Mouse (Mus musculus) thymus, postnatal 25 days (tissue): ENCODE results near the gene Padi6.
A peak's percentile ranks its signal among the peaks of the same experiment; 100 is the strongest.

Experiments
- DNase-seq: peaks from one replicate; pipeline ENCODE4 v3.0.0; 2022

Gene Padi6

DNA sequence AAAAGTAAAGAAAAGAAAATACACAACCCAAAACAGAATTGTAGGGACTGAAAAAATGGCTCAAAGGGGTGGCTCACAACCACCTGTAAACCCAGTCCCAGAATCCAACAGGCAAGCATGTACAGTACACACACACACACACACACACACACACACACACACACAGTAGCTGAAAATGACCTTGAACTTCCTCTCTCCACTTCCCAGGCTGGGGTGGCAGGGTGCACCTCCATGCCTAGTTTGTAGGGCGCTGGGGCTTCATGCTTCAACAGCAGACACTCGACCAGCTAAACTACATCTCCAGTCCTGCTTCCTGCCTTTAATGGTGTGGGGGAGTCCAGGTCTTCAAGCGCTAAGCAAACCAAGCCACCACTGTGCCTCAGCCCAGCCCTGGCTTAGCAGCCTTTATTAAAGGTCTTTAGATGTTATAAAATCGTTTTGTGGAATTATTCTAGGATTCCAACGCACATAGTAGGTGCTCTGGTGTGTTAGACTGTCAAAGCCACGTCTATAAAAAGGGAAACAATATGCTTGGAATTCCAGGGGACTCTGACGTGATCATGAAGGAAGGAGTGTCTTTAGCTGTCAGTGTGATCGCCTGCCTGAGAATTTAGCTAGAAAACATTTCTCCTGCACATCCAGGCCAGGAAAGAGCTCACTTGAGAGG lies 61.6 kb downstream of the Padi6 start:
- no peak for DNase-seq

DNA sequence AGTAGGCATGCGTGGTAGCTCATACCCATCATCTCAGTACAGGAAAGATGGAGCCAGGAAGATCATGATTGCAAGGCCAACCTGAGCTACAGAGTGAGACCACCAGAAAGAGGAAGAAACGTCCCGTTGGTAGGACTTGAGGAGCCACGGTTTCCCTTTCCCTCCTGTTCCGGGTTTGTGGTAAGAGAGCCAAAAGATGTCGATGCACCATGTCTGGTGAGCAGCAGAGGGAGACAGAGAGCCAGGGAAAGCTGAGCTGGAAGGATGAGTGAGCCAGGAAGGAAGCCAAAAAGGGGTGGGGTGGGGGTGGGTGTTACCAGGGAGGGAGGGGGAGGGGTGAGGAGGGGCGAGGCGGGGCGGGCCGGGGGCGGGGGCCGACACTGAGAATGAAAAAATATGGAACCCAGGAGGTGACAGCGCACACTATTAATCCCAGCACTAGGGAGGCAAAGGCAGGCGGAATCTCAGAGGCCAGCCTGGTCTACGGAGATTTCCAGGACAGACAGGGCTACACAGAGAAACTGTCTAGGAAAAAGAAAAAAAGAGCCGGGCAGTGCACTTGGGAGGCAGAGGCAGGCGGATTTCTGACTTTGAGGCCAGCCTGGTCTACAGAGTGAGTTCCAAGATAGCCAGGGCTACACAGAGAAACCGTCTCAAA lies 62.6 kb downstream of the Padi6 start:
- DNase-seq, result peak; percentile 85

DNA sequence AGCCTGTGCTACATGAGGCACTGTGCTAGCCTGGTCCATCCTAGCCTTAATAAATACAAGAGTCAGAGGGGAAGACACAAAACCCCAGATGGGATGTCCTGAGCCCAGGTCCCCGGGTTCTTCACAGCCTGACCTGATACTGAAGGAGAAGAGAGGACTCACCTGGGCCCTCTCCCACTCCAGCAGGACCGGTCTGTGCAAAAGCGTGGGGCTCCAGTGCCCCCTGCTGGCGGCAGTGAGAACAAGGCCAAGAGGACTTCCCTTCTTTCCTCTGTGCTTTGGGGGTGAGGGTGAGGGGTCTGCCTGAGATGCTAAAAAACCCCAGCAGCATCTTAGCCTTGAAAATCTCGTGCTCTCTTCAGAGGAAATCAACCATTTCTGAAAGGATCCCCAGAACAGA lies 63.4 kb downstream of the Padi6 start:
- DNase-seq, result peak; percentile 50
